In genomic region chr13:43199749-43200148, GRCm38 (mm10) we compare ENCODE assay signal across 9 mouse cellular contexts. TPM values are rescaled to one million over a fixed set of nuclear protein-coding genes. Genes with fewer than 3 reads are reported as not detected.
DNase-seq lines count a peak whose midpoint lies in the region; ATAC-seq and TF ChIP-seq lines count a peak whose summit lies in the region.
"Had no signal": no experiment of that assay in that cellular context is flagged by ENCODE, and none has a peak within 500 bp of the region (broad histone marks: within the 10 kb centered on the region; RNA-seq: fewer than 3 reads in every experiment).

No protein-coding gene starts in this region.

- no peak overlapping the region for H3K27ac ChIP-seq in liver, embryonic 11.5 days (ENCODE audit: low read depth, low read length)
- H3K27ac ChIP-seq in liver, embryonic 14.5 days, result no peak overlapping the region

- no peak overlapping the region for H3K4me3 ChIP-seq in liver, embryonic 11.5 days (ENCODE audit: low read depth, low read length)
- H3K4me3 ChIP-seq in liver, embryonic 14.5 days (ENCODE audit: insufficient read depth in 1 of 2, low read depth in 2 of 2, low read length in 2 of 2), result no peak overlapping the region
- H3K4me3 ChIP-seq: erythroblast, embryonic 14.5 days had no signal

- peaks cover 5% of the 10 kb centered on the region for H3K27me3 ChIP-seq in liver, embryonic 11.5 days (replicated peaks; ENCODE audit: control insufficient read depth, insufficient read depth, low read length)
- H3K27me3 ChIP-seq in liver, embryonic 14.5 days (ENCODE audit: control insufficient read depth, insufficient read depth, low read length), result no peaks in the 10 kb centered on the region; the same call in none of the 2 replicates

- H3K4me2 ChIP-seq in liver, embryonic 11.5 days, result no peak overlapping the region
- no peak overlapping the region for H3K4me2 ChIP-seq in liver, embryonic 14.5 days (ENCODE audit: low read depth)

- DNase-seq in adrenal gland, adult (ENCODE audit: inconsistent age in 2 of 2, low spot score in 1 of 2), result peak; percentile 65 to 87
- DNase-seq in adrenal gland, postnatal 4 days (ENCODE audit: low spot score in 2 of 2), result no peak
- DNase-seq in liver, result peak; percentile 56
- no peak for DNase-seq in liver, embryonic 11.5 days (ENCODE audit: low spot score)
- DNase-seq in adrenal gland, postnatal 25 days, result peak; percentile 74
- no peak for DNase-seq in liver, embryonic 14.5 days (ENCODE audit: low read depth in 3 of 3, low spot score in 3 of 3)
- peak; percentile 72 for DNase-seq in testis, postnatal 10 days (ENCODE audit: low spot score)

- H3K4me1 ChIP-seq in liver, embryonic 11.5 days (replicated peaks; ENCODE audit: control insufficient read depth, insufficient read depth, low read length), result peaks cover 8% of the 10 kb centered on the region
- H3K4me1 ChIP-seq in liver, embryonic 14.5 days (replicated peaks; ENCODE audit: control insufficient read depth in 2 of 2, insufficient read depth in 2 of 2, low read length in 1 of 2), result peaks cover 0 to 3% of the 10 kb centered on the region in 2 experiments; a peak in 1 of 4 replicates

- H3K9ac ChIP-seq in liver, embryonic 11.5 days (ENCODE audit: low read depth, low read length), result no peak overlapping the region
- H3K9ac ChIP-seq in liver, embryonic 14.5 days (replicated peaks), result no peak overlapping the region

- peak; percentile 80 for TF ChIP-seq CTCF in liver, embryonic 14.5 days (IDR thresholded peaks at IDR 0.05; ENCODE audit: low read depth)

- TF ChIP-seq EP300 in liver, embryonic 14.5 days (IDR thresholded peaks at IDR 0.05; ENCODE audit: low read depth), result no peak

- 58% methylated on average over 5 of the region's 5 CpGs for WGBS in liver, embryonic 11.5 days
- WGBS in liver, embryonic 14.5 days (ENCODE audit: insufficient replicate concordance), result 49% methylated on average over 5 of the region's 5 CpGs

- H3K36me3 ChIP-seq in liver, embryonic 11.5 days (ENCODE audit: control insufficient read depth, insufficient read depth, low read length), result no peaks in the 10 kb centered on the region
- no peaks in the 10 kb centered on the region for H3K36me3 ChIP-seq in liver, embryonic 14.5 days (replicated peaks; ENCODE audit: control insufficient read depth, insufficient read depth, low read depth)

- ATAC-seq in liver, embryonic 11.5 days (replicated peaks; ENCODE audit: low FRiP score), result no peak; the same call in 1 of the 2 replicates
- no peak for ATAC-seq in liver, embryonic 14.5 days (ENCODE audit: insufficient read depth)
- ATAC-seq in megakaryocyte-erythroid progenitor cell, adult 5-6 weeks (replicated peaks; ENCODE audit: low FRiP score, low TSS enrichment, poor library complexity, severe bottlenecking), result no peak

- H3K9me3 ChIP-seq in liver, embryonic 11.5 days (ENCODE audit: control insufficient read depth, low read length), result no peaks in the 10 kb centered on the region
- H3K9me3 ChIP-seq in liver, embryonic 14.5 days (ENCODE audit: control insufficient read depth, low read length), result no peaks in the 10 kb centered on the region

RNA-seq across cellular contexts. Expression of gene Tbc1d7, which starts 28.4 kb away (rescaled TPM):
- total RNA-seq in adrenal gland, postnatal 4 days (2021), result 10 to 100 TPM; 27.0 to 29.9 TPM
- 28.9 and 34.8 TPM in 2 replicates for polyA plus RNA-seq in liver, embryonic 11.5 days (2014; fragmentation: Nextera tagmentation; extraction: Ambion mirVana)
- total RNA-seq in adrenal gland, postnatal 25 days (2021), result 20.9 and 21.5 TPM in 2 replicates
- polyA plus RNA-seq in liver, embryonic 14.5 days (2012; rRNA removed), result 2.8 and 4.7 TPM in 2 replicates
- 12.6 and 14.1 TPM in 2 replicates for polyA plus RNA-seq in liver, embryonic 14.5 days (2014; fragmentation: Nextera tagmentation; extraction: Ambion mirVana)
- total RNA-seq in megakaryocyte-erythroid progenitor cell, adult 5-6 weeks (2014; fragmentation: Nextera tagmentation), result 10.7 and 21.3 TPM in 2 replicates
- 5.1 and 7.7 TPM in 2 replicates for total RNA-seq in megakaryocyte-erythroid progenitor cell, adult 5-6 weeks (2017)

Comparison
In these comparisons a context has a peak if more than half of its experiments do, and no peak if none do; other contexts are left out.
1. DNase-seq: peak in adrenal gland, adult (2 of 2), liver (single experiment), adrenal gland, postnatal 25 days (single experiment) and testis, postnatal 10 days (single experiment); none in adrenal gland, postnatal 4 days (0 of 2), liver, embryonic 11.5 days (single experiment) and liver, embryonic 14.5 days (0 of 3).